Mouse (Mus musculus) megakaryocyte, embryonic 14.5 days (primary cell): ENCODE measurements around the gene Fgfr2. TPM values are rescaled to one million over a fixed set of nuclear protein-coding genes. Genes with fewer than 3 reads are reported as not detected.

ENCODE experiments used
- H3K27me3 ChIP-seq: replicated peaks from 2 replicates; pipeline ENCODE3; 2012; ENCODE audit warnings: inconsistent platforms
- H3K36me3 ChIP-seq: replicated peaks from 2 replicates; pipeline ENCODE3; 2012; ENCODE audit warnings: low read length, inconsistent platforms, mixed read lengths
- H3K4me1 ChIP-seq: 2 replicates; pipeline ENCODE4 v1.6.1; 2012; ENCODE audit warnings: inconsistent platforms
- H3K4me3 ChIP-seq: replicated peaks from 2 replicates; pipeline ENCODE3; 2012; ENCODE audit warnings: moderate library complexity, mild to moderate bottlenecking, inconsistent platforms
- H3K9me3 ChIP-seq: 2 replicates; pipeline ENCODE4 v1.6.1; 2012; ENCODE audit warnings: inconsistent platforms
- FLI1 ChIP-seq: IDR thresholded peaks from 2 replicates; pipeline ENCODE4 v1.6.1; 2012; ENCODE audit warnings: low read length, inconsistent platforms, mixed read lengths
- GATA1 ChIP-seq: IDR thresholded peaks from 3 replicates; pipeline ENCODE4 v1.6.1; 2012; ENCODE audit warnings: mixed read lengths, low read length, inconsistent platforms, borderline replicate concordance
- polyA plus RNA-seq: library from polyadenylated mRNA; stranded (reverse); fragments of >175 nt; gene quantifications from 2 replicates; pipeline ENCODE4 v1.2.3, GENCODE M21; 2012; ENCODE audit warnings: low replicate concordance; ENCODE audit not compliant: insufficient read depth

Fgfr2 gene
- polyA plus RNA-seq, 1 experiment = 0.45 TPM

DNA sequence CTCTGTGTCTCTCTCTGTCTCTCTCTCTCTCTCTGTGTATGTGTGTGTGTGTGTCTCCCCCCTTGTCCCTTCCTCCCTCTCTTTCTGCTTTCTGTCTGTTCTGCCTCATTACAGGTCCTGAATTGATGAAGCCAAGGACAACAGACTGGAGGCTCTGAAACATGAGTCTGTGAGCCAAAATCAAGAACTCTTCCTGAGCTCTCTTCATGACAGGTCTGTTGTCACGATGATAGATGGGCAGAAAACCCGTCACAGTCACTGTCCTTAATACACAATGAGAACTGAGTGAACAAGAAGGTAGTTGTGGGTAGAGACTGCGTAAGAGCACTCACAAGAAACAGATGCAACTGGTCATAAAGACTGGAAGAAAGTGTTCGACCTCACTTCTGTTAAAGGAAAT is 762.8 kb downstream of the Fgfr2 start:
- H3K4me1 ChIP-seq = peaks cover 16% of the 10 kb centered on the region
- TF ChIP-seq GATA1 (no peak), FLI1 (no peak)
- no peaks in the 10 kb centered on the region for H3K36me3 ChIP-seq
- H3K27me3 ChIP-seq = peaks cover 68% of the 10 kb centered on the region
- H3K9me3 ChIP-seq = peaks cover 3% of the 10 kb centered on the region; the same call in 1 of the 2 replicates
- no peak overlapping the region for H3K4me3 ChIP-seq

DNA sequence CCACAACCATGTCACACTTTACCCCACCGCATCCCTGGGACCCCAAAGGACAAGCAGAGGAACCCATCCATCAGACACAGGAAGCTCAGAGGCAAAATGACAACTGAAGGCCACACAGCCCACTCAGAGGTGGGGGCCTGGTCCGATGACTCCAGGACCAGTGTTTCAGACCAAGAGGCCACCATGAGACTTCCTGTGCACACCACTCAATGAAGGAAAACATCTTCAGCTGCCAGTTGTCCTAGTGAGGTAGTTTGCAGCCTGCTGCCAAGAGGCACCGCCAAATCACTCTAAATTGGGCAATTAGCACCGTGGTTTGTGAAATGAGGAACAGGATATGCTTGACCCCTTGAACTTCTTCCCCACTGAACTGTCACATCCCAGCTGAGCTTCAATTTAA is 764.4 kb downstream of the Fgfr2 start:
- Histone ChIP-seq H3K4me1 (peaks cover 5% of the 10 kb centered on the region; the same call in 1 of the 2 replicates), H3K36me3 (no peaks in the 10 kb centered on the region), H3K27me3 (peaks cover 57% of the 10 kb centered on the region), H3K9me3 (peaks cover 3% of the 10 kb centered on the region; the same call in 1 of the 2 replicates), H3K4me3 (no peak overlapping the region)
- TF ChIP-seq FLI1 (no peak), GATA1 (no peak)

DNA sequence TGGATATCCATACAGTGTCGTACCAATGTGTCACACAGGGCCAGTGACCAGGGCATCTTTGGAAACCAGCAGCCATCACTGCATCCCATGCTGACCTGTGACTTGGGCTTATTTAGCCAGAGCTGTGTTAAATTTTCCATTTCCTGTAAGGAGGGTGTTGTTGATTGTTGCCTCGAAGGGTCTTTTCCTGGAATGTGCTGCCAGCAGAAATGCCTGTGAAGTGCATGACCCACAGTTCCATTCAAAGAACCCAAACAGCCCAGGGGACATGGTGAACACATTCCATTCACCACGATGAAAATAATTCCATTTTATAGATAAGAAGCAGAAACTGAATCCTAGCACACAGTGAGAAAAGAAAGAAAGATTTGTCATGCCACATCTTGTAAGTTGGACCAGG is 764.9 kb downstream of the Fgfr2 start:
- TF ChIP-seq FLI1 (no peak), GATA1 (no peak)

DNA sequence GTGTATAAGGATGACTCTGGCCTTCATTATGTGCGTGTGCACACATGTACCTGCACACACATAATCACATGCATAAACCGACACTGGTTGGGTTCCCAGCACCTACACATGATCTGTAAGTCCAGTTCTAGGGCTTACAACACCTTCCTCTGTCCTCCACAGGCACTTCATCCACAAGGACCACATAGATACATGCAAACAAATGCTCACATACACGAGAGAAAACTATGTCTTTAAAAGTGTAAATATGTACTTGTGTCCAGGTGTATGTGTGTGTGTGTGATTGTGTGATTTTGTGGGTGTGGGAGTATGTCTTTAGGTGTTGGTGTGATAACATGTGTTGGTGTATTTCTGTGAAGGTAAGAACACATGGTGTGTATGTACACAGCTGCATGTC is 765.3 kb downstream of the Fgfr2 start:
- peaks cover 5% of the 10 kb centered on the region; the same call in 1 of the 2 replicates for H3K4me1 ChIP-seq
- H3K9me3 ChIP-seq = peaks cover 3% of the 10 kb centered on the region; the same call in 1 of the 2 replicates
- TF ChIP-seq GATA1 = no peak
- TF ChIP-seq FLI1 = no peak
- H3K27me3 ChIP-seq = peaks cover 58% of the 10 kb centered on the region
- H3K36me3 ChIP-seq = no peaks in the 10 kb centered on the region
- H3K4me3 ChIP-seq = no peak overlapping the region

More for the DNA sequence above, 764.9 kb downstream of the Fgfr2 start:
- Histone ChIP-seq H3K4me3 (no peak overlapping the region), H3K4me1 (peaks cover 5% of the 10 kb centered on the region; the same call in 1 of the 2 replicates), H3K36me3 (no peaks in the 10 kb centered on the region), H3K9me3 (peaks cover 3% of the 10 kb centered on the region; the same call in 1 of the 2 replicates), H3K27me3 (peaks cover 59% of the 10 kb centered on the region)

DNA sequence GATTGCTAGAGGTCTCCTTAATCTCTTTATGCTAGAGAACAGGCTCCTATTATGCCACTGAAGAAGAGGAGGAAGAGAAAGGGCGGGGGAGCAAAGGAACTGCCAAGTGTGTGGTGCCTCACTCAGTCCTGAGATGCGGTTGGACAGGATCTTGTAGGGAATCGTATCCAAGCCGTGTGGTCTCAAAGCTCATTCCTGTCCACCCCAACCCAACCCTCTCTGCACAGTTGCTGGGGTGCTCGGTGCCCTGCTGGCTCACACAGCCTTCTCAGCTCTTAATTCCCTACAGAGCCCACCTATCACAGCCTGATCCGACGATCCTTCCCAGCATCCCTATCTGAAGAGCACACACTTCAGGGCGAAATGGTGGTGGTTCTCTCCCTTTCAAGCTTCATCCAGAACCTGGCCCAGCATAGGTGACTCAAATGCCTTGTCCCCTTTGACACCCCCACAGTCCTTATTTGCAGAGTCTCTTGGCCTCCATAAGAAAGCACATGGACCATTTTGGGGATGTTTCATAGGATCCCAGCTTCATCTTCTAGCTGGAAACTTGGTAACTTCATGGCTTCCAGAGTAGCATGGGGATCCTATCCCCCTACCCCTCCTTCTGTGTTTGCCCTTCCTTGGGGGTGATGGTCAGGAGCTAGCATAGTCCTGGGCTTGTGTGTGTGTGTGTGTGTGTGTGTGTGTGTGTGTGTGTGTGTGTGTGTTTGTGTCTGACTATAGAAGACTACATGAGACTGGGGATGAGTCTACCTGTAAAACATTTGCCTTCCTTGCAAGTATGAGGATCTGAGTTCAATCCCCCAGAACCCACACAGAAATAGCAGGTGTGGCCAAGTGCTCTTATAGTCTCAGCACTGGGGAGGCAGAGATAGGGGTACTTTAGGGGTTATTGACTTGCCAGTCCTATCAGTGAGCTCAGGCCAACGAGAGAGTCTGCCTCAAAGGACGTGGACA is 766.0 kb downstream of the Fgfr2 start:
- Histone ChIP-seq H3K9me3 (peaks cover 3% of the 10 kb centered on the region; the same call in 1 of the 2 replicates), H3K36me3 (no peaks in the 10 kb centered on the region), H3K27me3 (peaks cover 59% of the 10 kb centered on the region), H3K4me1 (peaks cover 5% of the 10 kb centered on the region; the same call in 1 of the 2 replicates), H3K4me3 (no peak overlapping the region)
- no peak for TF ChIP-seq GATA1
- TF ChIP-seq FLI1 = no peak

DNA sequence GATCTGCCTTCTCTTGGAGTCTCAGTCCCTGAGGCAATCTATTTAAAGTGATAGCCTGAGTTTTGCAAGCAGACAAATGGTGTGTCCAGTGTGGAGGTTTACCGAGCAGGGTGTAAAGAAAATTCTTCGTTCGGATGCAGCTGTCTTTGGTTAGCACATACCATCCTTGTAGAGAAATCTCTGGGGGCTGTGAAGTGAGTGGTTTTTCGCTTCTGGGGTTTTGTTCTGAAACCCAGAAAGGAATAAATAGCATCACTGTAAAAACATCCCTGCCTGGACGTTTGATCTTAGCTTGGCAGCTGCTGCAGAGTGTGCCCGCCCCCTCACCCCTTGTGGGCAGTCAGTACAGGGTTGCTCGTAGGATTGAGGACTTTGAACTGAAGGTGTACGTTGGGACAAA is 767.0 kb downstream of the Fgfr2 start:
- Histone ChIP-seq H3K9me3 (peaks cover 3% of the 10 kb centered on the region; the same call in 1 of the 2 replicates), H3K36me3 (no peaks in the 10 kb centered on the region), H3K4me3 (no peak overlapping the region), H3K4me1 (peaks cover 5% of the 10 kb centered on the region; the same call in 1 of the 2 replicates), H3K27me3 (peaks cover 58% of the 10 kb centered on the region)
- TF ChIP-seq FLI1 (no peak), GATA1 (no peak)

DNA sequence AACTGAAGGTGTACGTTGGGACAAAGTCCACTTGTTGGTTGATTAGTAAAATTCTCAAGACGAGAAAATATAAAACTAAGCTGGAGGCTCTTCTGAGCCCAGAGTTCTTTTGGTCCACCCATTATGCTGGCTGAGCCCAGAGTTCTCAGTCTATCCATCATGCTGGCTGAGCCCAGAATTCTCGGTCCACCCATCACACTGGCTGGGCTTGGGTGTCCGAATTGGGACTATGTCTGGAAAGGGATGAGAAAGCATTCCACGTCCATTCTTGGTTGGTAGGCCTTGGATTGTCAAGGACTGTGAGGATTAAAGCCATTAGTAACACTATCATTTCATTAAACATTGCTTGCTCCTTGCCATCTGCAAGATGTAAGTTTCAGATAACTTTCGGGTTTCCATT is 767.4 kb downstream of the Fgfr2 start:
- TF ChIP-seq GATA1 (no peak), FLI1 (no peak)
- peaks cover 54% of the 10 kb centered on the region for H3K27me3 ChIP-seq
- H3K36me3 ChIP-seq = no peaks in the 10 kb centered on the region
- H3K4me3 ChIP-seq = no peak overlapping the region
- peaks cover 2% of the 10 kb centered on the region; the same call in 1 of the 2 replicates for H3K9me3 ChIP-seq
- peaks cover 5% of the 10 kb centered on the region; the same call in 1 of the 2 replicates for H3K4me1 ChIP-seq

DNA sequence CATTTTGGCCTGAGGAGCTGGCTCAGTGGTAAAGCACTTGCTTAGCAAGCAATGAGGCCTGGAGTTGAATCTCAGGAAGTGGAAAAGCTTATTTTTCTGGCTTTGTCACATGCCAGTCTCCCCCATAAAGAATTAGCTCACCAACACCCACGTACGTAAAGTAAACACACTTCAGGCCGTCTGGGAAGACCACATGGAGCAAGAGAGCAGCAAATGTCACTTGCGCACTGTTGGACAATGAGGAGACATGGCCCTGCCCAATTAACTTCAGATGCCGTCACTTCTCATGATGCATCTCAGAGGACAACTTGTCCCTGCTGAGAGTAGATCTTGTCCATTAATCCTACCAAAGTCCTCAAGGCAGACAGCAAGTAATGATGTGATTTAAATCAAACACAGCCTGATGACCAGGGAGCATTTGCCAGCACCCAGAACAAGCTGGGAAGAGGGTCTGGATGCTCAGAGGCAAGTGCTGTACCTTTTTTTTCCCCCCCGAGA is 774.0 kb downstream of the Fgfr2 start:
- Histone ChIP-seq H3K36me3 (no peaks in the 10 kb centered on the region), H3K4me3 (no peak overlapping the region), H3K9me3 (no peaks in the 10 kb centered on the region), H3K4me1 (peaks cover 12% of the 10 kb centered on the region), H3K27me3 (peaks cover 47% of the 10 kb centered on the region)
- TF ChIP-seq GATA1 = no peak

DNA sequence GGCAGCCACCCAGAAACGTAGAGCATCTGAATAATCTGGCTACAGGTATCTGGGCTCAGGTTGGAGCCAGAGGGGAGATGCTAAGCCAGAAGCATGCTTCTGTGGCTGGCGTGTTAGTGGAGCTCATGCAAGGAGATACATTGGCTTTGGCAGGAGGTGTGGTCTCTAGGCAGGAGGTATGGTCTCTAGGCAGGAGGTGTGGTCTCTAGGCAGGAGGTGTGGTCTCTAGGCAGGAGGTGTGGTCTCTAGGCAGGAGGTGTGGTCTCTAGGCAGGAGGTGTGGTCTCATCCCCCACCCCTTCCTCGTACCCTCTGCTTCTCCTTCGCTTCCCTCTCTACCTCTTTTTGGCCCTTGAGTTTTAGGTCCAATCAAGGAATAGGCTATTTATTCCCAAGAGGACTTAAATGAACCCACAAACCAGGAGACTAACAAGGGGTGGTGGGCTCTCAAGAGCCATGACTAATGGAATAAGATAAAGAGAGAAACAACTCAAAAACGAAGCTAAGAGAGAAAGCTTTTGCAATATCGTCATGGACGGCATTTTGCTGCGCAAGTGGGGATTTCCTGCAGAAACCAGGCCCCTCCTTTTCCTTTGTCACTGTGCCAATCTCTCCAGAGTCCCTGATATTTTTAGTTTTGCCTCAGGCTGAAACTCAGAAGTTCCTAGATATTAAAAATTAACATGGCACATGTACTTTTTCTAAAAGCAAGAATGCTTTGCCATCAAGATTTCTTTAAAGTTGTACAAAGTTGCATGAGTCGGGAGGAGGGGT is 775.7 kb downstream of the Fgfr2 start:
- Histone ChIP-seq H3K4me1 (peaks cover 12% of the 10 kb centered on the region), H3K27me3 (peaks cover 47% of the 10 kb centered on the region), H3K36me3 (no peaks in the 10 kb centered on the region), H3K4me3 (no peak overlapping the region), H3K9me3 (no peaks in the 10 kb centered on the region)
- no peak for TF ChIP-seq FLI1
- no peak for TF ChIP-seq GATA1

DNA sequence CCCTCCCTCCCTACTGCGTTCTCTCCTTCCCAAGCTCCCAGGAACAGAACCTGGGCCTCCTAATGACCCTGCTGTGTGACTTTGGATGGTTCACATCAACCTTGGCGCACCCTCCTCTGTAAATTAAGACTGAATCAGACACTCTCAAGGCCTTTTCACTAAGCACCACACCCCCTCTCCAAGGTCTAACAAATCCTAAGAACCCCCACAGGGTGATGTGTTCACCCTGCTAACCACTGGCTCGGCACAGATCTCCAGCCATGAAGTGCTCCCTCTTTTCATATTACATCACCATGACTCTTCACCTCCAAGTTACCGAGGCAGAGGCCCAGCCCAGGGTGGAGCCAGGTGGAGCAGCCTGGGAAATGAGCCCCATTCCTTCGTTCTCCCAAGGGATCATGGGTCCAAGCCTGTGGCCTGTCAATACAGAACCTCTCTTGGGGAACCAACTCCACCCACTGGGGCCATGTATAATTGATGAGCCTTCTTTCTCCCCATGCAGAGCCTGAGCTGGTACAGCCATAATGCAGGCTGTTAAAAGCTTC is 777.6 kb downstream of the Fgfr2 start:
- H3K27me3 ChIP-seq = peaks cover 49% of the 10 kb centered on the region
- no peak overlapping the region for H3K4me3 ChIP-seq
- no peaks in the 10 kb centered on the region for H3K36me3 ChIP-seq
- peaks cover 12% of the 10 kb centered on the region for H3K4me1 ChIP-seq
- no peaks in the 10 kb centered on the region for H3K9me3 ChIP-seq
- no peak for TF ChIP-seq GATA1
- TF ChIP-seq FLI1 = no peak
